Mouse (Mus musculus) brain, embryonic 14.5 days (tissue): ENCODE results near the gene Mtmr6.

ENCODE experiments used
- CTCF ChIP-seq: fragments of 200-500 bp; IDR thresholded peaks from 2 replicates; pipeline ENCODE4 v1.5.1; 2012; ENCODE audit warnings: inconsistent platforms, mild to moderate bottlenecking, moderate library complexity, borderline replicate concordance; ENCODE audit not compliant: insufficient read depth, insufficient read length; ENCODE audit errors: extremely low read depth
- POLR2A ChIP-seq: fragments of 200-500 bp; IDR thresholded peaks from 2 replicates; pipeline ENCODE4 v1.6.1; 2012; ENCODE audit warnings: mild to moderate bottlenecking, inconsistent platforms, borderline replicate concordance; ENCODE audit not compliant: poor library complexity, insufficient read depth, insufficient read length, severe bottlenecking; ENCODE audit errors: extremely low read depth

GRCm38 (mm10) chr14:60304441-60305220 is 39.6 kb downstream of the Mtmr6 start:
- TF ChIP-seq CTCF (no peak), POLR2A (no peak)
